Mouse (Mus musculus) gastrocnemius, postnatal 10 days (tissue): ENCODE measurements around the gene Smarca2. TPM values are rescaled to one million over a fixed set of nuclear protein-coding genes. Genes with fewer than 3 reads are reported as not detected.
A peak's percentile ranks its signal among the peaks of the same experiment; 100 is the strongest.
"Not testable (repeated sequence)": the region's sequence is repeated elsewhere in the genome, so short reads cannot be mapped to it uniquely, and the experiment has no call there.

ENCODE experiments used
- DNase-seq: peaks from one replicate; pipeline ENCODE4 v3.0.0; 2021; ENCODE audit warnings: mixed read lengths
- total RNA-seq, 2 experiments: library from RNA; stranded (reverse); gene quantifications; 2 replicates each; pipeline ENCODE4 v1.2.3; 2021

Gene Smarca2
- total RNA-seq, 2 experiments from 2014 or later, result 47.1 to 50.7 TPM

DNA sequence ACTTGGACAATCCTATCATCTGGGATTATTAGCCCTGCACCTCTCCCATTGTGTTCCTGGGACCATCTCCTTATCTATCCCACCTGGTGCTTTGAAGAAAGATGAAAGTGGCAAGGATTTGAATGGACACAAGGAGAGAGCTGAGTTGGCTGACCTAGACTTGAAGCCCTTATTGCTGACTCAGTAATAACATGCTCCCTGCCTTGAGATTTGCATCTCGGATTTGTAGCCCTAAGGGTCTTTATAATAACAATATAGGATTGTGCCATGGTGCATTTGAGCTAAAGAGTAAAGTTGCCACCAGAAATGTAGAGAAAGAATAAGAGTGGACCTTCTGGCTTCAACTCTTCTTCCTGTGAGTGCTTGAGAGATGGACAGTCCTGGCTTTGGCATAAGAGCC, 11.4 kb downstream of the Smarca2 start:
- DNase-seq, result no peak

DNA sequence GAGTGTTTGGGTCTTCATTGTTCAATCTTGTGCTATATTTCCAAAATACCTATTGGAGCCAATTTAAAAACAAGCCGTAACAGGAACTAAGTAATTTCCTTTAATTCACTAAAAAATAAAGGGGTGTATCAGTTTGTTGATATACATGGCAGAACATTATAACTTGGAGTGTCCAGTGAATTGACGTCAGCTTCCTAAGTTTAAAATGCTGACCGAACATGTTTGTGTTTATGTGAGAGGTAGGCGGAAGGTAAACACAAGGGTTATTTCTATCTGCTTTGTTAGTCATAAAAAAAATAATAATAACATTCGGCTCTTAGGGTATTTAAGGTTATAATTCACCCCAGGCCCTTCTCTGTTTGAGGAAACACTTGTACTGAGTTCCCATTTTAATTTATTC, 12.4 kb downstream of the Smarca2 start:
- DNase-seq, result no peak

DNA sequence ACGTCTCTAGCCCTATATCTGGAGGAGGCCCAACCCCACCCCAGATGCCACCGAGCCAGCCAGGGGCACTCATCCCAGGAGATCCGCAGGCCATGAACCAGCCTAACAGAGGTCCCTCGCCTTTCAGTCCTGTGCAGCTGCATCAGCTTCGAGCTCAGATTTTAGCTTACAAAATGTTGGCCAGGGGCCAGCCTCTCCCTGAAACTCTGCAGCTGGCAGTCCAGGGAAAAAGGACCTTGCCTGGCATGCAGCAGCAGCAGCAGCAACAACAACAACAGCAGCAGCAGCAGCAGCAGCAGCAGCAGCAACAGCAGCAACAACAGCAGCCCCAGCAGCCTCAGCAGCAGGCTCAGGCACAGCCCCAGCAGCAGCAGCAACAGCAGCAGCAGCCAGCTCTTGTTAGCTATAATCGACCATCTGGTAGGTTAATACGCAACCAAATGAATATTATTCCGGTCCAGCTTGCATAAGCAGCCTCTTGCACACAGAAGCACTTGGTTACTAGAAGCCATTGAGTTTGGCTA, 25.9 kb downstream of the Smarca2 start:
- peak; percentile 49 for DNase-seq

DNA sequence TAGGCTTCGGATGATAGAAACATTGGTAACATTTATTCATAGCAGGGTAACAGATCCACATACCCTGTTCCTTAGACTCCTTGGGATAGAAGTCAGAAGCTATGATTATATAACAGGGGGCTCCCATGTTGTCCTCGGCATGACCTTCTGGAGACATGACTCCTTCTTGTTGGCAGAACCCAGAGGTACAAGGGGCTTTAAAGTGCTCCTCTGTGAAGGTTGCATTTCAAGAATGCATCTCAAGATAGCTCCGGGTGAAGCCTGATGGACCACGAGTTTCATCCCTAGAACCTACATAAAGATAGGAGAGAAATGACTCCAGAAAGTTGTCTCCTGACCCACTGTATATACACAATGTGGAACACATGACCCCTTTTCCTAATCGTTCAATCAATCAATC, 27.4 kb downstream of the Smarca2 start:
- DNase-seq, result no peak

DNA sequence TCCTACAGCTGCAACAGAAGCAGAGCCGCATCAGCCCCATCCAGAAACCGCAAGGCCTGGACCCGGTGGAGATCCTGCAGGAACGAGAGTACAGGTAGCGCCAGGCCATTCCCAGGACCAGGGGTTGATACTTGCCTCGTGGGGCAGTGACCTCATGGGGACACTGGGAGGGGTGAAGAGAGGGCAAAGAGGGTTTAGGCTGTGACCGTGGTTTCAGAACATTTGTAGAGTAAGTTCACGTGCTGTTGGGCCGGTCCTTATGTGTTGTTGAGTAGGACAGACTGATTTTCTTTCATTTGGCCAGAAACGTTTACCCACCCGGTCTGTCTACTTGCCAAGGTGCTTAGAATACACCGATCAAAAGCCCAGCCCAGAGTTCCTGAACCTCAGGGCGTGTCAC, 35.7 kb downstream of the Smarca2 start:
- DNase-seq, result no peak

DNA sequence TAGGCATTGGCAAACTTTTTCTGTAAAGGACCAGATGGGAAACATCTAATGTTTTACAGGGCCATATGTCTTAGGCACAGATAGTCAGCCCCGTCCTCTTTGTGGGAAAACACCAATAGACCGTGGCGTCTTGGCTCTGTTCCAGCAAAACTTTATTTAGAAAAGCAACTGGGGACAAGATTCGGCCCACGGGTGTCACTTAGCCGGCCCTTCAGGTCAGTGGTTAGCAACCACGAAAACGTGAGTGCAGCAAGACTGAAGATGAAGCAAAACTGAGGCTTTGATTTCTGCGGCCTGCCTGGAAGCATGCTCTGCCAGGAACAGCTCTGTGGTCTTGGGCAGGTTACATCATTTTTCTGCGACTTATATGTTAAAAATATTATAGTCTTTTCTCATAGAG, 36.4 kb downstream of the Smarca2 start:
- no peak for DNase-seq

DNA sequence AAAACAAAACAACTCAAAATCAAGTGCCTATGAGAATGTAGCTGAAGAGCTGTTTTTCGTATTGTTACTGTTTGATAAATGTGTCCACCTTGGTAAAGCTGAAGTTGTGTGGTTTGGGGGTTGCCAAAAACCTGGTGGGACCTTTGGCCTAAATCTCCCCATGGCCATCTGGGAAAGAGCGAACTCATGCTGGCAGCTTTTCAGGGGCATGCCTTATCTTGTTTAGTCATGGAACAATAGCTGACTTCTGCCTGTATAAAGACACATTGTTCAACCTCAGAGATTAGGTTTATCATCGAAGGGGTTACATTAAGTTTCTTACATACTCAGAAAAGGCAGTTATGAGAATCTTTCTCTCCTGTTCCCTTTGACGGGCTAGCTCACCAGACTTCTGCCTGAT, 38.2 kb downstream of the Smarca2 start:
- DNase-seq, result no peak

DNA sequence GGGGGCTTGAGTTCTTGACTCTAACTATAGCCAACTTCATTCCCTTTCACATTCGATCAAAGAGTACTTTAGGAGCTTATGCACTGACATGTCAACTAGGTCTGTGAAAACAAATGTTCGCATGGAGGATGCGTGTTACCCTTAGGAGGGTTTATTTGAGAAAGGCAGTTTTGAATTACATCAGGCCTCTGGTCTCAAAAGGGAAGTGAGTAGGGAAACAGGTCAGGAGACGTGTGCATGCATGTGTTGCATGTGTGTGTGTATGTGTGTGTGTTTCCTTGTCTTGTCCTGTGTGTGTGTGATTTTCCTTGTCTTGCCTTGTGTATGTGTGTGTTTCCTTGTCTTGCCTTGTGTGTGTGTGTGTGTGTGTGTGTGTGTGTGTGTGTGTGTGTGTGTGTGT, 39.1 kb downstream of the Smarca2 start:
- no peak for DNase-seq

DNA sequence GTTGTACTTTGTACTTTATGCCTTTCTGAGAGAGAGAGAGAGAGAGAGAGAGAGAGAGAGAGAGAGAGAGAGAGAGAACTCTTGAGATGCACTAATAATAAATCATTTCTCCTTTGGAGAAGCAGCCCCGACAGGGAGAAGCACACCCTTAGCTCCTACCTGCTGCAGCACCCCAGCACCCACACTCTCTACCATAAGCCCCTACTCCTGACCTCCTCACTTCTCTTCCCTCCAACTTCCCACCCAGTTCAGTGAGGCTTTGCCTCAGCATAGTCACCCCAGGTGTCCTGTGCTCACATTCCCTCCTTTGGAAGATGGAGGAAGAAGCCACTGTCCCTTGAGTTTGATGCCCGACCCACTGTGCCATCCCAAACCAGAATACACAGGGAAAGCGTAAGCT, 40.2 kb downstream of the Smarca2 start:
- DNase-seq, result no peak

DNA sequence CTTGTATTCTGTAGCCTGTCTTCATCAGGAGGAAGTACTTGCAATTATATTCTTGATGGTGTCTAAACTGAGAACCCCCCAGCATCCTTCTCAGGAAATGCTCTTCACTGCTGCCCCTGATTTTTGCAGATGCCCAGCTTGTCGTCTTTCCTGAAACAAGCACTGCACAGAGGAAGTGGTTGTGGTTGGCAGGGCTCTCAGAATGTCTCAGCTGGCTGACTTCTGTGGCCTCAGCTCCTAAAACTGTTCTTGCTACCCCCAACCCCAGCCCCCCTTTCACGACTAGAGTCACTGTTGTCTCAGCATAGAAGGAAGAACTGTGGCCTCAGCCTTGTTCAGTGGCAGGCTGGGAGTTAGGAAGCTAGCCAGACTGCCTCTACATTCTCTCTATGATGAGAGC, 41.3 kb downstream of the Smarca2 start:
- no peak for DNase-seq

DNA sequence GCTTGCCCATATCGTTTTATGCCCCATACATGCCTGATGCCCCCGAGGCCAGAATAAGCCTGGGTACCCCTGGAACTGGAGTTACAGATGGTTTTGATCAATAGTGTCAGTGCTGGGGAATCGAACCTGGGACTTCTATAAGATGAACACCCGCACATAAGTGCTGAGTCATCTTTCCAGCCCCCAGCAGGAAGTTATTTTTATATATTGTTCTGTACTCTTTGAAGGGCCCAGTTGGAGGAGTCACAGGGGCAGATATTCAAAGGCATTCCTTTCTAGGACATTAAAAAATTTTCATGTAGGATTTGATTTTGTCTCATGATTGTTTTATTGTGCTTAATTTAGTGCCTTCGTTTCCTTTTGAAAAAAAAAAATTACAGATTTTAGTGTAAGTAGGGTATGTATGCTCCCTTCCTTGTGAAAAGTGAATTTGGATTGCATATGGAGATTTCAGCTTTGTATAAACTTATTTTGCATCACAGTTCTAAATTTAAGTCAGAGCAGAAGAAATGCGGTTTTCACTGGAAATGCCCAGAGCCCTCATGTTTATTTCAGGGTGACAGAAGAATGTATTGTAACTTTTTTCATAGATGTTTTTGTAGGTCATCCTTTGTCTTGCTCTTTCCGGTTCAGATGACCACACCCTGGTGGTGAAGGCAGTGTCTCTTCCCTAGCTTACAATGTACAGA, 45.9 kb downstream of the Smarca2 start:
- DNase-seq, result no peak

DNA sequence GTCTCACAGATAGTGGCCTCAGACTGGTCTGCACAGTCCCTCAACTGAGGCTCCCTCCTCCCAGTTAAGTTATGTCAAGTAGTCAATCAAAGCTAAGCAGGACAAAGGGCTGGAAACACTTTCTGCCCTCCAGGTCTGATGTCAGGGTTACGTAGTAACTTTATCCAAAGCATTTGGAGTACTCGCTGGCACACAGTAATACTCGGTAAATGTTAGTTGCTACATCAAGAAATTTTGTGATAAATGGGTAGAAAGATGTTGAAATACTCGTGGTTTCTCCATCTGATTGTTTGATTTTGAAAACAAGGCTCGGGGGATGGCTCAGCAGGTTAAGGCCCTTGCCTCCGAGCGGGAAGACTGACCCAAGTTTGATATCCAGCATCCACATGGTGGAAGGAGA, 53.5 kb downstream of the Smarca2 start:
- no peak for DNase-seq

DNA sequence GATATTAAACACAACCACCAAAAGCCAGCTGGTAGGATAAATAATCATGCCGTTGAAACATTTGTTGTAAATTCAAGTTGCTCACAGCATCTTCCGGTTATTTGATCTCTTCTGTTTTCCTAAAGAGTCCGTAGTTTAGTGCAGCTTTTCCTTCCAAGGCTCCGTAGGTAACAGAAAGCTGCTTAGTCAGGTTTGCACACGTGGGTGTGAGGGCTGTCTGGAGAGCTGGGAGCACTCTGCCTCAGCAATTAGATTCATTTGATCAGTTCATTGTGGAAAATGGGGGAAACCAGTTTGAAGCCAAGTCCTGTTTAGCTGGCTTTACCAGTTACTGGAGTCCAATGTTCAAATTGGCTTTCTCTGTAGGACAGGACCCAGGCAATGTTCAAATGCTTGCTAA, 55.1 kb downstream of the Smarca2 start:
- no peak for DNase-seq

DNA sequence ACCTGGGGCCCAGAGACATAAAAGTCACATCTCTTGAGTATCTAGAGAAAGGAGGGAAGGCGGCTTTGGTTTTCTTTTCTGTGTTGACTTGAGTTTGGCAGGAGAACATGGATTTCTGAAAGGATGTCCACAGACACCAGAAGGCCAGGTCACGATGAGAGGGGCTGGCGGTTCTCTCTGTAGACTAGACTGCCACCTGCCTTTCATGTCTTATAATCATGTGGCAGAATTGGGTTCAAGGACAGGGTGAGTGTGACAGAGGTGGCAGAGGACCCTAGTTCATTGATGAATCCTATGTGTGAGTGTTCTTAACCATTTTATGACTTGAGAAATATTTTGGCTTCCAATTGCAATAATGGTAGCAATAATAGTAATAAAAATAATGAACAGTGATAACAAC, 56.3 kb downstream of the Smarca2 start:
- DNase-seq, result no peak

DNA sequence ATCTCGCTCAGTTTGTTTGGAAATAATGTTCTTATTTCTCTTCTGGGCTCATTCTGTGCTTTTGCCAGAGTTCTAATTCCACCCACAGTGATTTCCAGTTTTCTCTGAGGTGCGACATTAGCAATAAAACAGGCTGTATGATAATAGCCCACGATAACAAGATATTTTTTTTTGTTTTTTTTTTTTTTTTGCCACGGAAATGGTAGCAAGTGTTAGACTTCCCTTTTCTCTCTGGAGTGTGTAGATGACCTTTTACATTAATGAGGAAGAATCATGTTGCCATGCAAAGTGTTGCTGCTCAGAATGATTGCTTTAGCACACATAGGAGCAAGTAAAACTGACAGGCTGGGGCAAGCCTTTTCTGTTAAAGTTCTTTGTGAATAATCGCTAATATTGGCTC, 61.5 kb downstream of the Smarca2 start:
- no peak for DNase-seq

DNA sequence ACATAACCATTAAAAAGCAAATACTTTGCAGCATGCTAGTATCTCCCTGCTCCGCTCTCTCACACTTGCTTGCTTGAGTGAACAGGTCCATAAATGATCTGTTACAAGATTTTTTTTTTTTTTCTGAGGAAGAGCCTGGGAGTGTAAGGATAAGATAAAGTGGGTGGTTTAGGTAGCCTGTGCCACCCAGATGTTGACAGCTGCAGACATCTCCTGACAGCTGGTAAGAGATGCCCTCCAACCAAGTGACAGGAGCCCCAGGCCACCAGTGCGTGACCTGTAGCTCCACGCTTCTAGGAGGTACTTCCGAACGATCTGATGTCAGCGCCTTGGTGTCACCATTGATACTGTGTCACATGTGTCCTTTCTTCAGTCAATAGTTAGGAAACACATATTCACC, 65.2 kb downstream of the Smarca2 start:
- DNase-seq, result no peak

DNA sequence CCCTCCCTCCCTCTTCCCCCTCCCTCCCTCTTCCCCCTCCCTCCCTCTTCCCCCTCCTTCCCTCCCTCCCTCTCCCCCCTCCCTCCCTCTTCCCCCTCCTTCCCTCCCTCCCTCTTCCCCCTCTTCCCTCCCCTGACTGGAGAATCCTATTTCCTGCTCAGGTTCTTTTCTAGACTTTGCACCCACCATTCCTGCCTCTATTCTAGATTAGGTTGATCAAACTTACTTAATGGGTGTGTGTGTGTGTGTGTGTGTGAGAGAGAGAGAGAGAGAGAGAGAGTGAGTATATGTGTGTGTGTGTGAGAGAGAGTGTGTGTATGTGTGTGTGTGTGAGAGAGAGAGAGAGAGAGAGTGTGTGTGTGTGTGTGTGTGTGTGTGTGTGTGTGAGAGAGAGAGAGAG, 66.6 kb downstream of the Smarca2 start:
- DNase-seq, result not testable (repeated sequence)

DNA sequence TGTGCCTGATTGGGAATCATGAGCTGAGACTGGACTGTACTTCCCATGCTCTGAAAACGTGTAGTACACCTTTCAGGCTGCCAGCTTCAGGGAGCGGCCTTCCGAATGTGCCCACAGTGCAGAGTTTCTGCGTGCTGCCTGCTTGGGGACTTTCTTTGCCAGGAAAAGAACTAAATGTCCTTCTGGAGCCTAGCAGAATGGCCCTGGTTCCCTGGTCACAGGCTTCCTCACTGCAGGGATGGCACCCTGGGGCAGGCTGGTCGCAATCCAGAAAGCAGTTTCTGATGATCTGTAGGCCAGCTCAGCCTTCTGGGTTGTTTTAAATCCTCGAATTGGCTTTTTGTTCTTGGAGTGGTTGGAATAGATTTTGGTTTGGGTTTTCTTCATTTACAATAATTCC, 71.1 kb downstream of the Smarca2 start:
- no peak for DNase-seq

DNA sequence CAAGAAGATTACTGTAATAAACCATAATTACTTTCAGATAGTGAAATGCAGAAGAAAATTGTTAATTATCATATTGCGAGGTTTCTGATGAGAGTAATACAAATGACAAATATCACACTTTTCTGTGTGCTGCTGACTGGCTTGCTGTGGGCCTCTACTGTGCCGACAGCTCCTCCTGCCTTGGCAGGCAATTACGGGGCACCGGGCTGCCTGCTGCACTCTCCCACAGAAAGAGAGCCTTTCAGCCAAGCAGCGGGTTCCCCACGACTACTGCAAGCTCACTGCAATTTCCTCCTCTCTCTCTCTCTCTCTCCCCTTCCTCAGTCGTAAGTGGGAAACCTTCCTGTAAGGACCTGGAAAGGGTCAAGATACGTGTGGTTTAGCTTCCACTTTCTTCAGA, 73.7 kb downstream of the Smarca2 start:
- no peak for DNase-seq

DNA sequence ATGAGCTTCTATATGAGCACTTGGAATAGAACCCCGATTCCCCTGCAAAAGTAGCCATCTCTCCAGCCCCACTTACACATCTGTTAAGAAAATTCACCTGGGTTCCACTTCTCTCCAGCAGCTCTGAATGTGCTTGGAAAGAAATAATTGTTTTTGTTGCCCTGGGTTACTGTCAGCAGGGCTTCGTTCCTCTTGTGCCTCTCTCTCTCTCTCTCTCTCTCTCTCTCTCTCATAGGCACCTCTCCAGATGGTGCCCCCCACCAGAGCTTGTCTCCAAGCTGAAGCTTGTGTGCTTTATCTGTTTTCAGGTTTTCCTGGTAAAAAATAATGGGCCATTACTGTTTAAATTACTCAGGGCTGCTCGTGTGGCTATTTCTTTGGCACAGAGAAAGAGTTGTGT, 74.8 kb downstream of the Smarca2 start:
- DNase-seq, result no peak

DNA sequence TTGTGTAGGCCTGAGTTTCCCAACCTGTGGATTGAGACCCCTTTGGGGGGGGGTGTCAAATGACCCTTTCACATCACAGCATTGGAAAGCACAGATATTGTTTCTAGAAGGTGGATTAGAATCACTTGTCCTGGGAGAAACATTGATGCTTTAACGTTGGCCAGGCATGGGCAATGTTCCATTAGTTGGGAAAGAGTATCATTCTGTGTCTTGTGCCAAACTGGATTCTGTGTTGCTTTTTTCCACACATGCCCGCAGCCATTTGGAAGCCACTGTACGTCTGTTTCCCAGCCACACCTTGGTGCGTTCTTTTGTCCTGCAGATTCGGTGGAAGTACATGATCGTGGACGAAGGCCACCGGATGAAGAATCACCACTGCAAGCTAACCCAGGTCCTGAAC, 76.7 kb downstream of the Smarca2 start:
- DNase-seq, result no peak

DNA sequence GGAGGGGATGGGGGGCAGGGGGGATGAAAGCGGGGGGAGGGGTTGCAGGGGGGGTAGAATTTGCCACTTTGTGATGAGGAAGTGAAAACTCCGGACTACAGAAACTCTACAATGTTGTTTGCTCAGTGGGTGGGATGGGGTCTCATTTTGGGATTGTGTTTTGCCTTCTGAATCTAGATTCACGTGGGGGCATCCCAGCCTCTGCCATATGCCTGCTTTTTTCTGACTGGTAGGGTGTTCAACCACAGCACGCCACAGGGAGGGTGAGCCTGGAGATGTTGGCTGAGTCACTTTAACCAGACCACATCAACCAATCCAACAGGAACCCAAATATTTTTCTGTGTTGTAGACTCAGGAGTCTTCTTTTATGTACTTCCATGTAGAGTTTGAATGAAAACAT, 77.3 kb downstream of the Smarca2 start:
- no peak for DNase-seq

DNA sequence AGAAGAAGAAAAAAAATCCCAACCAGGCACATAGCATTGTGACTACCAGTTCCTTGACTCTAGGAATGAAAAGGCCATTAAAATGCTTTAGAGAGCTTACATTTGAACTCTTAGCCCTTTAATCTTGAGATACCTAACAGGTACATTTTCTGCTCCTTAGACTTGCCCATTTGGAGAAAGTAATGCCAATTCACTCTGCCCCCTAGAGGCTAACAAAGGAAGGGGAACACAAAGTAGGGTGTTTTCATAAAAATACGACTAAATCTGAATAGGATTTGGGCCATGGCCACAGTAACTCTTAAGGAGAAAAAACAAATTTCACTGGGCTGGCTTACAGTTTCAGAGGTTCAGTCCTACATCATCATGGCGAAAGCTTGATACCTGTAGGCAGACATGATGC, 77.9 kb downstream of the Smarca2 start:
- DNase-seq, result no peak

DNA sequence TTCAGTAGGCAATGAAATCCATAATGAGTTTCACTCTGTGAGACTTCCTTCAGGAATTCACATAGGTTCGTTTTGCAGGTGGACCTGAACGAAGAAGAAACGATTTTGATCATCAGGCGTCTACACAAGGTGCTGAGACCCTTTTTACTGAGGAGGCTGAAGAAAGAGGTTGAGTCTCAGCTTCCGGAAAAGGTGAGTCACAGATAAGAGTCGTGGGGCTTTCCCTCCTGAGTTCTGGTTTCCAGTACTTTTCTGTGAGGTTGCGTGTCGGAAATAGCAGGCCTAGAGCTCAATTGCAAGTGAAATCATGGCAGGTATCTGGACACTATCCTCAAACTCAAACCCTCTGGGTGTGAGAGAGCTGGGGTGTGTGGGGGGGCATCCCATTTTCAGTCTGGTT, 78.9 kb downstream of the Smarca2 start:
- no peak for DNase-seq

DNA sequence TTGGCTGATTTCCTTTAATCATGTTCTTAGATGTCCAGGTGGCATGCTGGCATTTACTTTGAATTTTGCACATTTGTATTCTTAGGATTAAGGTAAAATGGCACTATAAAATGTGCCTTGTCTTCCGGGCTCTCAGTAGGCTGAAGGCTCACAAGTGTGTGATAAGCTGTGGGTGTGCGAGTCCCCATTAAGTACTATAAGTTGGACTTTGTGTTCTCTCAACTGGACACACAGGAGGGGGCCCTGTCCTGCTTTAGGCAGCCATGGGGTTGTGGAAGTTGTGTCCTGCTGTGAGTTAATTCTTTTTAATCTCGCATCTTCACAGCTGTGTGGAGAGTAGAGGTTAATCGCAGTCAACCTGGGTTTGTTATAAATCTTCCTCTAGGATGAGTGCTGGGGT, 85.7 kb downstream of the Smarca2 start:
- DNase-seq, result no peak
